In the genomic region with DNA sequence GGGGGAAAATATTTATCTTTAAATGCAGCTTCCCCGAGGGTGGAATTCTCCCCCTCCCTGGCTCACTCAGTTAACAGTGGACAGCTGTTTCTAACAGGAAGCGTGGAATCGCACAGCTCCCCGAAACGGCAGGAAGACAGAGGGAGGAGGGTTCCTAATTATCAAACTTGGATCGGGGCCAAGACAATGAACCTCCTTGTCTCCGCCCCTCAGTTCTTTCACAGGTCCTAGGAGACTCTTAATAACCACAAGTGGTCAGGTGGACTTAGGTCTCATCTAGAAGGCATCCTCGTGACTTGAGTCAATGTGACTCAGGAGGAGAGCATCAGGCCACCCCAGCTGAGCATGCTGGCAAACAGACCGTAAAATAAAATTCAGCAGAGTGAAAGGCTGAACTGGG, we compare ENCODE assay signal across 8 mouse cellular contexts. TPM values are rescaled to one million over a fixed set of nuclear protein-coding genes. Genes with fewer than 3 reads are reported as not detected.
A peak's percentile ranks its signal among the peaks of the same experiment; 100 is the strongest.
DNase-seq lines count a peak whose midpoint lies in the region; ATAC-seq and TF ChIP-seq lines count a peak whose summit lies in the region.

No protein-coding gene starts in this region.

- TF ChIP-seq EP300 in heart, adult 2 months (IDR thresholded peaks at IDR 0.05; ENCODE audit: insufficient read depth, low read depth, low read length): peak; percentile 78
- no peak; the same call in 1 of the 2 replicates for TF ChIP-seq EP300 in liver, postnatal 0 days (IDR thresholded peaks at IDR 0.05; ENCODE audit: low read depth)

- peak overlapping the region; percentile 39; the same call in 1 of the 2 replicates for H3K4me2 ChIP-seq in liver, postnatal 0 days (ENCODE audit: low read depth, low read length)

- H3K27ac ChIP-seq in heart, adult 2 months: peak overlapping the region; percentile 12
- 0 out of 2 replicates have a peak overlapping the region, but pooled peaks have one; percentile 39 for H3K27ac ChIP-seq in liver, postnatal 0 days (ENCODE audit: low read depth)
- H3K27ac ChIP-seq in olfactory bulb, adult 2 months (ENCODE audit: insufficient read depth, low read depth, low read length): peak overlapping the region; percentile 74

- no peaks in the 10 kb centered on the region for H3K36me3 ChIP-seq in heart, adult 2 months (ENCODE audit: control insufficient read depth, insufficient read depth, low read length)
- no peaks in the 10 kb centered on the region for H3K36me3 ChIP-seq in liver, postnatal 0 days (replicated peaks; ENCODE audit: insufficient read depth, low read length)

- no peaks in the 10 kb centered on the region for H3K79me2 ChIP-seq in heart, adult 2 months (replicated peaks; ENCODE audit: control insufficient read depth, insufficient read depth, low read length)

- no peak for TF ChIP-seq POLR2A in heart, adult 2 months (IDR thresholded peaks at IDR 0.05; ENCODE audit: insufficient read depth, low read depth, low read length)
- TF ChIP-seq POLR2A in olfactory bulb, adult 2 months (IDR thresholded peaks at IDR 0.05; ENCODE audit: insufficient read depth, low read depth, low read length): no peak

- TF ChIP-seq CTCF in heart, adult 2 months (IDR thresholded peaks at IDR 0.05): no peak
- TF ChIP-seq CTCF in liver, postnatal 0 days (IDR thresholded peaks at IDR 0.05; ENCODE audit: low read depth): no peak
- TF ChIP-seq CTCF in olfactory bulb, adult 2 months (IDR thresholded peaks at IDR 0.05; ENCODE audit: insufficient read depth, low read depth, low read length): no peak

- H3K9me3 ChIP-seq in liver, postnatal 0 days (ENCODE audit: low read length): no peaks in the 10 kb centered on the region

- DNase-seq in B cell, adult 2 months: peak; percentile 48 to 58
- peak; percentile 55 to 59 for DNase-seq in heart, adult 2 months
- peak; percentile 78 for DNase-seq in kidney, adult 18-20 months
- DNase-seq in liver, postnatal 0 days: no peak
- no peak for DNase-seq in right cerebral cortex, postnatal 4 days

- no peak overlapping the region for H3K4me3 ChIP-seq in heart, adult 2 months
- no peak overlapping the region for H3K4me3 ChIP-seq in liver, postnatal 0 days (ENCODE audit: low read depth, low read length)
- H3K4me3 ChIP-seq in olfactory bulb, adult 2 months (ENCODE audit: insufficient read depth, low read depth, low read length): no peak overlapping the region

- no peaks in the 10 kb centered on the region for H3K27me3 ChIP-seq in heart, adult 2 months (ENCODE audit: control insufficient read depth, insufficient read depth, low read length)
- no peaks in the 10 kb centered on the region for H3K27me3 ChIP-seq in liver, postnatal 0 days (ENCODE audit: insufficient read depth, low read length)

- 17% methylated on average over 9 of the region's 9 CpGs for WGBS in heart, adult 2 months
- 22% methylated on average over 9 of the region's 9 CpGs for WGBS in liver, postnatal 0 days (ENCODE audit: insufficient replicate concordance)
- WGBS in olfactory bulb, adult 2 months: 2% methylated on average over 9 of the region's 9 CpGs

- intact Hi-C loops in heart, adult 2 months (cut with DNase I): no loop called here

- H3K9ac ChIP-seq in heart, adult 2 months (ENCODE audit: low read depth, low read length): no peak overlapping the region
- 0 out of 2 replicates have a peak overlapping the region, but pooled peaks have one; percentile 6 for H3K9ac ChIP-seq in liver, postnatal 0 days (replicated peaks)

- peak; percentile 58 for ATAC-seq in common myeloid progenitor, adult 5-6 weeks (replicated peaks; ENCODE audit: low read depth, poor library complexity, severe bottlenecking)
- peak; percentile 53 for ATAC-seq in liver, postnatal 0 days
- no peak for ATAC-seq in cerebellum, adult (ENCODE audit: insufficient number of reproducible peaks, low FRiP score, low TSS enrichment)

- H3K4me1 ChIP-seq in heart, adult 2 months (ENCODE audit: control insufficient read depth, insufficient read depth, low read length): peaks cover 12% of the 10 kb centered on the region
- peaks cover 11% of the 10 kb centered on the region for H3K4me1 ChIP-seq in liver, postnatal 0 days (ENCODE audit: insufficient read depth)
- H3K4me1 ChIP-seq in olfactory bulb, adult 2 months (ENCODE audit: control insufficient read depth, insufficient read depth, low read length): peaks cover 20% of the 10 kb centered on the region

RNA-seq across cellular contexts. Expression of gene Rere, which starts 8.7 kb away (rescaled TPM):
- total RNA-seq in common myeloid progenitor, adult 5-6 weeks (2017): 21.2 and 45.1 TPM in 2 replicates
- total RNA-seq in heart, adult 2 months (2021): 10 to 100 TPM; 39.0 to 46.4 TPM
- polyA plus RNA-seq in heart, adult 2 months (2012; rRNA removed): 16.2 and 19.3 TPM in 2 replicates
- polyA plus RNA-seq in liver, postnatal 0 days (2015; fragmentation: Nextera tagmentation; extraction: Ambion mirVana): 4.3 and 4.8 TPM in 2 replicates
- polyA plus RNA-seq in olfactory bulb, adult 2 months (2012; ENCODE audit: insufficient read depth, insufficient read length, low replicate concordance, missing spikeins): 249 and 288 TPM in 2 replicates

RNA-seq across cellular contexts. Expression of gene Eno1, which starts 36.2 kb away (rescaled TPM):
- 176 and 200 TPM in 2 replicates for total RNA-seq in common myeloid progenitor, adult 5-6 weeks (2017)
- total RNA-seq in heart, adult 2 months (2021): 100 to 1,000 TPM; 111 to 113 TPM
- polyA plus RNA-seq in heart, adult 2 months (2012; rRNA removed): 179 and 246 TPM in 2 replicates
- polyA plus RNA-seq in liver, postnatal 0 days (2015; fragmentation: Nextera tagmentation; extraction: Ambion mirVana): 574 and 747 TPM in 2 replicates
- polyA plus RNA-seq in olfactory bulb, adult 2 months (2012; ENCODE audit: insufficient read depth, insufficient read length, low replicate concordance, missing spikeins): 1,081 TPM in 1 of 2 replicates, not detected in the other

Comparison
In these comparisons a context has a peak if more than half of its experiments do, and no peak if none do; other contexts are left out.
1. DNase-seq: peak in B cell, adult 2 months (2 of 2), heart, adult 2 months (2 of 2) and kidney, adult 18-20 months (single experiment); none in liver, postnatal 0 days (single experiment) and right cerebral cortex, postnatal 4 days (single experiment).
2. H3K27ac ChIP-seq: peak in every context shown above with its lines; median percentile 74 in olfactory bulb, adult 2 months; 39 in liver, postnatal 0 days; 12 in heart, adult 2 months.
3. RNA of gene Rere, which starts 8.7 kb away (polyA plus RNA-seq): 249 to 288 TPM in olfactory bulb, adult 2 months; 16.2 to 19.3 TPM in heart, adult 2 months and 4.3 to 4.8 TPM in liver, postnatal 0 days; every median in the first group is over 10 times any median in the second.